Mouse (Mus musculus) kidney, embryonic 15.5 days (tissue): ENCODE measurements around the gene Rasgrf2. TPM values are rescaled to one million over a fixed set of nuclear protein-coding genes. Genes with fewer than 3 reads are reported as not detected.

ENCODE experiments used
- ATAC-seq: fragments of 200-750 bp; cut with Nextera tagmentation; replicated peaks from 2 replicates; pipeline ENCODE4 v1.8.0; 2017; ENCODE audit warnings: moderate TSS enrichment; ENCODE audit not compliant: low FRiP score
- H3K27ac ChIP-seq: fragments of 300-500 bp; sonication (generic); 2 replicates; pipeline ENCODE4 v1.5.1; 2015; ENCODE audit warnings: mild to moderate bottlenecking, inconsistent platforms
- H3K27me3 ChIP-seq: fragments of 300-500 bp; sonication (generic); 2 replicates; pipeline ENCODE4 v1.6.1; 2015; ENCODE audit warnings: inconsistent platforms
- H3K36me3 ChIP-seq: fragments of 300-500 bp; sonication (generic); 2 replicates; pipeline ENCODE4 v1.6.1; 2015; ENCODE audit warnings: inconsistent platforms
- H3K4me1 ChIP-seq: fragments of 300-500 bp; sonication (generic); 2 replicates; pipeline ENCODE4 v1.6.1; 2015; ENCODE audit warnings: inconsistent platforms
- H3K4me2 ChIP-seq: fragments of 300-500 bp; sonication (generic); 2 replicates; pipeline ENCODE4 v1.6.1; 2015; ENCODE audit warnings: moderate library complexity, mild to moderate bottlenecking, inconsistent platforms
- H3K4me3 ChIP-seq: fragments of 300-500 bp; sonication (generic); replicated peaks from 2 replicates; pipeline ENCODE4 v1.5.1; 2015; ENCODE audit warnings: mild to moderate bottlenecking, inconsistent platforms
- H3K9ac ChIP-seq: fragments of 300-500 bp; sonication (generic); 2 replicates; pipeline ENCODE4 v1.6.1; 2015; ENCODE audit warnings: mild to moderate bottlenecking, inconsistent platforms
- H3K9me3 ChIP-seq: fragments of 300-500 bp; sonication (generic); replicated peaks from 2 replicates; pipeline ENCODE4 v1.6.1; 2016; ENCODE audit warnings: inconsistent platforms
- WGBS: fragments of 180-500 bp; shearing (Covaris S2); methylation state at CpG from one replicate; pipeline ENCODE4 v1.1.7; 2015; ENCODE audit warnings: mixed read lengths; 5-methylcytosine and 5-hydroxymethylcytosine counted together
- polyA plus RNA-seq: library from polyadenylated mRNA; unstranded; fragments of >200 nt; fragmentation: Nextera tagmentation; extraction: Ambion mirVana; gene quantifications from 2 replicates; pipeline ENCODE4 v1.2.1, GENCODE M21; 2015

Rasgrf2 gene
- polyA plus RNA-seq, 1 experiment from 2014 or later, result 1.0 TPM

- no peaks in the 10 kb centered on the region for H3K4me1 ChIP-seq
- H3K27ac ChIP-seq, result no peak overlapping the region
- no peak for ATAC-seq
- H3K4me2 ChIP-seq, result no peak overlapping the region
- H3K36me3 ChIP-seq, result no peaks in the 10 kb centered on the region
- H3K4me3 ChIP-seq, result no peak overlapping the region
- WGBS, result 77% methylated on average over 6 of the region's 6 CpGs
- no peaks in the 10 kb centered on the region for H3K9me3 ChIP-seq
- H3K9ac ChIP-seq, result no peak overlapping the region
- no peaks in the 10 kb centered on the region for H3K27me3 ChIP-seq
These were observed 238.3 kb downstream of the Rasgrf2 start for GRCm38 (mm10) chr13:91893132-91893531.

DNA sequence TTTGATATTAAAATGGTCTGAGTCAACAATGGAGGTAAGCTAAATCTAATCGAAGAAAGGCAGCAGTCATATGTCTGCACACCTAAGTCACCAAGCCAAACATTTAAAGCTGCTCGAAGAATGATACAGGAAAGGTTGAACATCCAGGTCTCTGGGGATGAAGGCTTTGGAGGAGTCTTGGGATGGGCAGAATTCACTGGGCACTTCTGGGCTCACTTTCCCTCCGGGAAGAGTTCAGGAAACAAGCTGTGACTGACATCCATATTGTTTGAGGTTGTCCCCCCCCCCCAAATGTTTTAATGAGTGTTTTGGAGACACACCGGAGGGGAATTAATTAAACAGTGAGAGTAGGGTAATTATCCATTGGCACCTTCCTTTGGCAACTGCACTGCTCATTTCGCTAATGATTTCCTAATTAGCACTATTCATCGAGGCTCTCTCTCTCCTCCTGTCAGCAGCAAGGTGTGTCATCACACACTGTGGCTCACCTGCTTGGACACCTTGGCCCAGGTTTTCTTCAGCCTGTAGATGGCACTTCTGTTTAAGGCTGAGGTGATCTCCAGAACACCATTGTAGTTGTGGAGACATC lies 241.3 kb downstream of the Rasgrf2 start:
- Histone ChIP-seq H3K36me3 (no peaks in the 10 kb centered on the region), H3K4me3 (no peak overlapping the region), H3K27ac (no peak overlapping the region), H3K27me3 (no peaks in the 10 kb centered on the region), H3K4me1 (no peaks in the 10 kb centered on the region), H3K9me3 (no peaks in the 10 kb centered on the region), H3K9ac (no peak overlapping the region), H3K4me2 (no peak overlapping the region)
- ATAC-seq, result no peak
- WGBS, result 83% methylated on average over 6 of the region's 6 CpGs

GRCm38 (mm10) chr13:91884714-91885386 lies 246.6 kb downstream of the Rasgrf2 start:
- Histone ChIP-seq H3K4me3 (no peak overlapping the region), H3K27me3 (no peaks in the 10 kb centered on the region), H3K4me2 (no peak overlapping the region), H3K27ac (no peak overlapping the region), H3K36me3 (no peaks in the 10 kb centered on the region), H3K9me3 (no peaks in the 10 kb centered on the region), H3K4me1 (no peaks in the 10 kb centered on the region), H3K9ac (no peak overlapping the region)
- no peak for ATAC-seq
- 83% methylated on average over 5 of the region's 5 CpGs for WGBS

- 62% methylated on average over 9 of the region's 9 CpGs for WGBS
- no peak for ATAC-seq
- Histone ChIP-seq H3K36me3 (no peaks in the 10 kb centered on the region), H3K4me1 (no peaks in the 10 kb centered on the region), H3K4me3 (no peak overlapping the region), H3K9me3 (no peaks in the 10 kb centered on the region), H3K9ac (no peak overlapping the region), H3K4me2 (no peak overlapping the region), H3K27ac (no peak overlapping the region), H3K27me3 (no peaks in the 10 kb centered on the region)
These were observed 249.5 kb downstream of the Rasgrf2 start for GRCm38 (mm10) chr13:91881837-91882480.

GRCm38 (mm10) chr13:91880256-91880655 lies 251.2 kb downstream of the Rasgrf2 start:
- Histone ChIP-seq H3K27ac (no peak overlapping the region), H3K27me3 (no peaks in the 10 kb centered on the region), H3K4me3 (no peak overlapping the region), H3K9ac (no peak overlapping the region), H3K36me3 (no peaks in the 10 kb centered on the region), H3K4me2 (no peak overlapping the region), H3K4me1 (no peaks in the 10 kb centered on the region), H3K9me3 (no peaks in the 10 kb centered on the region)
- 85% methylated on average over 4 of the region's 4 CpGs for WGBS
- no peak for ATAC-seq

- Histone ChIP-seq H3K9ac (no peak overlapping the region), H3K27me3 (no peaks in the 10 kb centered on the region), H3K4me3 (no peak overlapping the region), H3K4me1 (no peaks in the 10 kb centered on the region), H3K4me2 (no peak overlapping the region), H3K27ac (no peak overlapping the region), H3K9me3 (no peaks in the 10 kb centered on the region), H3K36me3 (no peaks in the 10 kb centered on the region)
- WGBS, result 90% methylated on average over 3 of the region's 3 CpGs
- no peak for ATAC-seq
These were observed 253.5 kb downstream of the Rasgrf2 start for GRCm38 (mm10) chr13:91877996-91878395.

GRCm38 (mm10) chr13:91877350-91877749 lies 254.1 kb downstream of the Rasgrf2 start:
- Histone ChIP-seq H3K27ac (no peak overlapping the region), H3K9me3 (no peaks in the 10 kb centered on the region), H3K4me2 (no peak overlapping the region), H3K36me3 (no peaks in the 10 kb centered on the region), H3K9ac (no peak overlapping the region), H3K4me1 (no peaks in the 10 kb centered on the region), H3K4me3 (no peak overlapping the region), H3K27me3 (no peaks in the 10 kb centered on the region)
- WGBS, result 80% methylated on average over 10 of the region's 10 CpGs
- no peak for ATAC-seq

DNA sequence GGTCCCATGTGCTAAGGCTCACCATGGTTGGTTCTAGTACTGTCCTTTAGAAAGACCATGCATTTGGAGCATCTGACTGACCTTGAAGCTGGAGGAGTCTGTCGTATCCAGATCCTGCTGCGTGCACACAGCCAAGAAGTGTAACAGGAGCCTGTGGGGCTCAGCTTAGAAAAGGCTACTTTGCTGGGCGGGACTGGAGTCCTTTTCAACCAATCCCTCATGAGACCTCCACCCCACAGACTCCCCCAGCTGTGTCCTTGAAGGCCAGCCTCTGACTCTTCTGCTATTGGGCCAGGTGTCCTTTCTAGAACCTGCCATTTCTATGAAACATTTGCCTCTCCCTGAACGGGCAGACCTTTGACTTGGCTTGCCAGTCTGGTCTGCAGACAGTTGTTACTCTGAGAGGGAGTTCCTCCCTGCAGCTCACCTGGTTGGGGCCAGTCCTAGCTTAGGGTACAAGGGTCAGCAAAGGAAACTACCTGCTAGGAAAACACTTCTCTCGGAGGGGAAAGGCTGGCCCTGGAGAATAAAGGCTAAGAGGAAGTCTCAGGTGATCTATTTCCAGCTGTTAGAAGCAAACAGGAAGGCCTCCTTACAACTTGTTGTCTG lies 254.6 kb downstream of the Rasgrf2 start, which contains the start of gene Ckmt2:
Gene Ckmt2, minus strand, starts transcription at position 145 of the 609 bp plus-strand sequence.
- ATAC-seq, result no peak
- Histone ChIP-seq H3K4me2 (no peak within 1 kb of the TSS), H3K27me3 (no peaks in the 10 kb centered on the region), H3K27ac (no peak within 1 kb of the TSS), H3K4me3 (no peak within 1 kb of the TSS), H3K9ac (no peak within 1 kb of the TSS), H3K36me3 (no peaks in the 10 kb centered on the region), H3K4me1 (no peaks in the 10 kb centered on the region), H3K9me3 (no peaks in the 10 kb centered on the region)
- WGBS, result 68% methylated on average over 5 of the region's 5 CpGs

DNA sequence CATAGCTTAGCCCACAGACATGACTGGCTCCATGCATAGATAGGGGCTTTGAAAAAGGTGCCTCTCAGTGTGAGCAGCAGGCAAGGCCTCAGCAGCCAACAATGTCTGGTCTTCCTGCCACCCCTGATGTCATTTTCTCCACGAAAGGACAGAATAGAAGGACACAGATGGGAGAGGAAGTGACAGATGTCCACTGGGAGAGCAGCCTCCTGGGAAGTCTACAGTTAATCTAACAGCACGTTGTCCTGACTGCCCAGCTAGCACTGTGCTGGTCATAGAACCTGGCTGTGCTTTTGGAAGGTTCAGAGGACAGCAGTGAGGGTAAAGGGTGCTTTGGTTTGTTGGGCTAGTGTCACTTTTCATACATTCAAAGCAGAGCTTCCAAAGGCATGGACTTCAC lies 255.9 kb downstream of the Rasgrf2 start:
- H3K4me1 ChIP-seq, result no peaks in the 10 kb centered on the region
- H3K27me3 ChIP-seq, result no peaks in the 10 kb centered on the region
- no peak overlapping the region for H3K4me3 ChIP-seq
- WGBS, result 50% methylated on average over 2 of the region's 2 CpGs
- no peak for ATAC-seq
- H3K4me2 ChIP-seq, result no peak overlapping the region
- H3K27ac ChIP-seq, result no peak overlapping the region
- H3K9me3 ChIP-seq, result no peaks in the 10 kb centered on the region
- H3K9ac ChIP-seq, result no peak overlapping the region
- H3K36me3 ChIP-seq, result no peaks in the 10 kb centered on the region

- Histone ChIP-seq H3K27ac (no peak overlapping the region), H3K27me3 (no peaks in the 10 kb centered on the region), H3K36me3 (no peaks in the 10 kb centered on the region), H3K4me3 (no peak overlapping the region), H3K9ac (no peak overlapping the region), H3K4me1 (no peaks in the 10 kb centered on the region), H3K9me3 (no peaks in the 10 kb centered on the region), H3K4me2 (no peak overlapping the region)
- 78% methylated on average over 7 of the region's 7 CpGs for WGBS
- ATAC-seq, result no peak
These were observed 256.9 kb downstream of the Rasgrf2 start for GRCm38 (mm10) chr13:91874565-91874964.

DNA sequence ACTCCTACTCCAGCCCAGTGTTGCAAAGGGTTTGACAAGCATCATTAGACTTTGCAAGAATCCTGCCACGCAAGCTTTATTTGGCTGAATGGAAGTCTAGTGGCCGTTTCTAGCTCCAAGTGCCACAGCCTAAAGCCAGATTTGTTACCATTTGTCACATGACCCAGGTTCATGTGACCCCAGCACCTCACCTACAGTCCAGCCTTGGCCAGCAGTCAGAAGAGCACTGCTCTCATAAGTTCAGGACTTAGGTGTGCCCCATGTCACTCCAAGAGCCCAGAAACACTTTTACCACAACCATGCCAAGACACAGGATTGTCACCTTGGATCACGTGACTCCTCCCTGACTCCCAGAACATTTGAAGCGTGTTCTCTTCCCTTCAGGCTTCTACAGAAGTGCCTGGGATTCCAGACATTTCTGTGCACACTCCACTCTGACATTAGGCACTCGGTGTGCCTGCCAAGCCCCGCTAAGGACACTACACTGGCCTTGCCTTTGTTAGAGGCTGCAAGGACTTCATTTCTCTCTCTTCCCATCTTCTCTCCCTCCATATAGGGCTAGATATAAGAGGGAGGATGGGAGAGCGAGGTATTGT lies 257.6 kb downstream of the Rasgrf2 start:
- Histone ChIP-seq H3K9ac (no peak overlapping the region), H3K4me3 (no peak overlapping the region), H3K27ac (no peak overlapping the region), H3K9me3 (no peaks in the 10 kb centered on the region), H3K4me2 (no peak overlapping the region), H3K4me1 (no peaks in the 10 kb centered on the region), H3K36me3 (no peaks in the 10 kb centered on the region), H3K27me3 (no peaks in the 10 kb centered on the region)
- no peak for ATAC-seq
- WGBS, result 73% methylated on average over 7 of the region's 7 CpGs

GRCm38 (mm10) chr13:91868577-91868976 lies 262.9 kb downstream of the Rasgrf2 start:
- Histone ChIP-seq H3K4me1 (no peaks in the 10 kb centered on the region), H3K9ac (no peak overlapping the region), H3K4me2 (no peak overlapping the region), H3K9me3 (no peaks in the 10 kb centered on the region), H3K27me3 (no peaks in the 10 kb centered on the region), H3K4me3 (no peak overlapping the region), H3K27ac (no peak overlapping the region), H3K36me3 (no peaks in the 10 kb centered on the region)
- WGBS, result 100% methylated on average over 1 of the region's 1 CpGs
- ATAC-seq, result no peak
